Mouse (Mus musculus): ENCODE data around the gene Rrm1. TPM values are rescaled to one million over a fixed set of nuclear protein-coding genes. Genes with fewer than 3 reads are reported as not detected.

The Rrm1 gene
- total RNA-seq (2023) = 10 to 100 TPM; 83.6 to 90.3 TPM

DNA sequence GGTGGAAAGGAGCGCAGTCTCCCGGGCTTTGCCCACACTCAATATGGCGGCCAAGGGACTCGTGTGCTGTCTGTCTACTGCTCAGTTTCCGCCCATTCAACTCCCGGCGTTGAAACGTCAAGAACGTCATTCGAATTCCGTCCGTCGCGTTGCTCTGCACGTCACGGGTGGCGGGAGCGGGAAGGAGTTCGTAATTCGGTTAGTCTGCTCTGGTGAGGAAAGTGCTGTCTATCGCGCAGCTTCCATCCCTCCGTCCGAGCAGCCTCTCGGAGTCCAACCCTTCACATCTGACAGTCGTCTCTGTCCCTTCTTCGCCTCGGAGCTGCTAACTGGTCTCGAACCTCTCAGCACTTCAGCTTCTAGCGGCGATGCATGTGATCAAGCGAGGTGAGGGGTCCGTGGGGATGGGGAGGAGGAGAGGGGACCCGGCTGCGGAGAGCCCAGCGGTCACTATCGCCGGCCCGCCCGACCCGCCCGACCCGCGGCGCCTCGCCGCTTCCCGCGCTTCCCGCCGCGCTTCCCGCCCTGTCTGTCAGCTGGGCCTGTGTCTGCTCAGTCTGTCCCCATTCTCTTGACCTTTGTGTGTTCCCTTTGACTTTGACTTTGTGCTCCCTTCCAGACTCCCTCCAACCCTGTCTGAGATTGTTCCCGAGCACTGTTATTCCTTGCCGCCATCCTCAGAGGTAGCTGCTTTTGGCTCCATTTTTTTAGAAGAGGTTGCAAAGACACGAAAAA, at the start of gene Rrm1:
Gene Rrm1 (plus strand): TSS at position 39 of the 735 bp plus-strand sequence.

GRCm38 (mm10) chr7:102481579-102481978, 40.1 kb downstream of the Rrm1 start, which contains the start of gene Olfr543:
Gene Olfr543 (minus strand): TSS chr7:102481679.

GRCm38 (mm10) chr7:102488161-102488560, 46.7 kb downstream of the Rrm1 start, which contains the start of gene Olfr544:
Gene Olfr544 (minus strand): TSS chr7:102488313.

GRCm38 (mm10) chr7:102499473-102499872, 58.0 kb downstream of the Rrm1 start, which contains the start of gene Olfr545:
Gene Olfr545 (minus strand): TSS chr7:102499573.

Other genes with a start within 250 kb of the Rrm1 start
- 10 to 100 TPM; 60.2 to 65.2 TPM for gene Nup98, start 231.5 kb upstream of the Rrm1 start, total RNA-seq (2023)
- 10 to 100 TPM; 36.8 to 41.9 TPM for gene Pgap2, start 231.5 kb upstream of the Rrm1 start, total RNA-seq (2023)
- gene Rhog, start 185.6 kb upstream of the Rrm1 start, total RNA-seq (2023) = 100 to 1,000 TPM; 448 to 461 TPM
- 10 to 100 TPM; 81.7 to 91.0 TPM for gene Stim1, start 173.9 kb upstream of the Rrm1 start, total RNA-seq (2023)
- gene Olfr543, start 40.0 kb downstream of the Rrm1 start, total RNA-seq (2023) = not detected
- not detected for gene Olfr544, start 46.6 kb downstream of the Rrm1 start, total RNA-seq (2023)
- gene Olfr545, start 57.9 kb downstream of the Rrm1 start, total RNA-seq (2023) = not detected
- gene Olfr547, start 93.1 kb downstream of the Rrm1 start, total RNA-seq (2023) = not detected
- gene Olfr548-ps1, start 99.2 kb downstream of the Rrm1 start, total RNA-seq (2023) = not detected
- not detected for gene Olfr549, start 108.2 kb downstream of the Rrm1 start, total RNA-seq (2023)
- gene Trim21, start 123.8 kb downstream of the Rrm1 start, total RNA-seq (2023) = 10 to 100 TPM; 15.5 to 22.2 TPM
- not detected for gene Olfr550, start 129.7 kb downstream of the Rrm1 start, total RNA-seq (2023)
- gene Olfr551, start 150.2 kb downstream of the Rrm1 start, total RNA-seq (2023) = not detected
- not detected for gene Olfr552, start 156.1 kb downstream of the Rrm1 start, total RNA-seq (2023)
- not detected for gene Olfr553, start 176.5 kb downstream of the Rrm1 start, total RNA-seq (2023)
- gene Olfr554, start 196.7 kb downstream of the Rrm1 start, total RNA-seq (2023) = not detected
- gene Olfr555, start 217.1 kb downstream of the Rrm1 start, total RNA-seq (2023) = not detected
- gene Olfr556, start 223.2 kb downstream of the Rrm1 start, total RNA-seq (2023) = not detected
- gene Trim68, start 245.6 kb downstream of the Rrm1 start, total RNA-seq (2023) = 1 to 10 TPM; 1.9 TPM